Mouse (Mus musculus) spleen, adult 2 months (tissue): ENCODE data around the gene Itsn2. TPM values are rescaled to one million over a fixed set of nuclear protein-coding genes. Genes with fewer than 3 reads are reported as not detected.

Source experiments
- DNase-seq, 2 experiments: peaks; one replicate each; pipeline versions ENCODE4 v3.0.0 to v3.0.0-alpha.2; 2012 to 2021; ENCODE audit warnings: low spot score in 2 of 2, low read depth in 1 of 2
- H3K27ac ChIP-seq: fragments of 200-500 bp; 2 replicates; pipeline ENCODE4 v1.5.1; 2012; ENCODE audit warnings: low read length, inconsistent platforms; ENCODE audit not compliant: insufficient read depth
- H3K27me3 ChIP-seq: fragments of 200-500 bp; 2 replicates; pipeline ENCODE4 v1.6.1; 2012; ENCODE audit warnings: mild to moderate bottlenecking, moderate library complexity, low read length, inconsistent platforms; ENCODE audit not compliant: control insufficient read depth, insufficient read depth
- H3K36me3 ChIP-seq: fragments of 200-500 bp; 2 replicates; pipeline ENCODE4 v1.6.1; 2012; ENCODE audit warnings: mild to moderate bottlenecking, low read length, inconsistent platforms; ENCODE audit not compliant: control insufficient read depth, insufficient read depth
- H3K4me1 ChIP-seq: fragments of 200-500 bp; 2 replicates; pipeline ENCODE4 v1.6.1; 2011; ENCODE audit warnings: inconsistent platforms; ENCODE audit not compliant: control insufficient read depth, insufficient read depth, insufficient read length
- H3K4me3 ChIP-seq: fragments of 200-500 bp; 2 replicates; pipeline ENCODE4 v1.5.1; 2011; ENCODE audit warnings: mild to moderate bottlenecking, inconsistent platforms; ENCODE audit not compliant: insufficient read depth, insufficient read length; ENCODE audit errors: extremely low read depth
- CTCF ChIP-seq: fragments of 200-500 bp; IDR thresholded peaks from 2 replicates; pipeline ENCODE4 v1.5.1; 2011; ENCODE audit warnings: mild to moderate bottlenecking, inconsistent platforms; ENCODE audit not compliant: insufficient read depth, insufficient read length, insufficient replicate concordance; ENCODE audit errors: extremely low read depth
- POLR2A ChIP-seq: fragments of 200-500 bp; IDR thresholded peaks from 2 replicates; pipeline ENCODE4 v1.6.1; 2011; ENCODE audit warnings: low read depth, low read length, inconsistent platforms
- WGBS: fragments of 180-500 bp; shearing (Covaris S2); methylation state at CpG from one replicate; pipeline ENCODE4 v1.1.7; 2018; 5-methylcytosine and 5-hydroxymethylcytosine counted together
- polyA plus RNA-seq: library from polyadenylated mRNA; depleted of rRNA; stranded (reverse); fragments of >200 nt; gene quantifications from 2 replicates; pipeline ENCODE4 v1.2.3, GENCODE M21; 2012

Gene Itsn2
- polyA plus RNA-seq, 1 experiment: 38.9 TPM

- DNase-seq: no peak
- no peaks in the 10 kb centered on the region for H3K36me3 ChIP-seq
- no peaks in the 10 kb centered on the region for H3K27me3 ChIP-seq
- no peak overlapping the region for H3K27ac ChIP-seq
- WGBS: 86% methylated on average over 6 of the region's 6 CpGs
- TF ChIP-seq CTCF: no peak
- TF ChIP-seq POLR2A: no peak
- H3K4me3 ChIP-seq: no peak overlapping the region
- peaks cover 2% of the 10 kb centered on the region; the same call in 1 of the 2 replicates for H3K4me1 ChIP-seq
Observed at GRCm38 (mm10) chr12:4555451-4555850, 37.0 kb upstream of the Itsn2 start.

- no peaks in the 10 kb centered on the region for H3K27me3 ChIP-seq
- no peak overlapping the region for H3K27ac ChIP-seq
- peaks cover under 1% of the 10 kb centered on the region; the same call in 1 of the 2 replicates for H3K4me1 ChIP-seq
- H3K36me3 ChIP-seq: no peaks in the 10 kb centered on the region
- no peak overlapping the region for H3K4me3 ChIP-seq
- TF ChIP-seq CTCF (no peak), POLR2A (no peak)
- DNase-seq: no peak
- 88% methylated on average over 9 of the region's 9 CpGs for WGBS
Observed at GRCm38 (mm10) chr12:4556891-4557290, 35.5 kb upstream of the Itsn2 start.

DNA sequence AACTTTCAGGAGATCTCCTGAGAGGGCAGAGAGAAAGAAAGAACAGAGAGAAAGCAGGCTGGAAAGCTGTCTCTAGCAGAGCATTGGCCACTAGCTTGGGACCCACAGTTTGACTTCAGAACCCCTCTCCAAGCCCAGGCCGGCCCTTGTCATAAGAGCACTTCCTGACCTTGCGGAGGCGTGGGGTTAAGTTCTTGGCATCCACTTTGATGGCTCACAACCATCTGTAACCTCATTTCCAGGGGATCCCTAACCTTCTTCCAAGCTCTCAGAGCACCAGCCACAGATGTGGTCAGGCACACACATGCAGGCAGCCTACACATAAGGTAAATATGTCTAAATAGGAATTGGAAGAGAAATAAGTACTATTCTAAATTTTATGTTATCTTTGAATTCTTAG lies 35.0 kb upstream of the Itsn2 start:
- DNase-seq: no peak
- no peaks in the 10 kb centered on the region for H3K27me3 ChIP-seq
- no peaks in the 10 kb centered on the region for H3K36me3 ChIP-seq
- H3K4me1 ChIP-seq: no peaks in the 10 kb centered on the region
- TF ChIP-seq CTCF: no peak
- TF ChIP-seq POLR2A: no peak
- no peak overlapping the region for H3K27ac ChIP-seq
- H3K4me3 ChIP-seq: no peak overlapping the region
- WGBS: 80% methylated on average over 3 of the region's 3 CpGs

DNA sequence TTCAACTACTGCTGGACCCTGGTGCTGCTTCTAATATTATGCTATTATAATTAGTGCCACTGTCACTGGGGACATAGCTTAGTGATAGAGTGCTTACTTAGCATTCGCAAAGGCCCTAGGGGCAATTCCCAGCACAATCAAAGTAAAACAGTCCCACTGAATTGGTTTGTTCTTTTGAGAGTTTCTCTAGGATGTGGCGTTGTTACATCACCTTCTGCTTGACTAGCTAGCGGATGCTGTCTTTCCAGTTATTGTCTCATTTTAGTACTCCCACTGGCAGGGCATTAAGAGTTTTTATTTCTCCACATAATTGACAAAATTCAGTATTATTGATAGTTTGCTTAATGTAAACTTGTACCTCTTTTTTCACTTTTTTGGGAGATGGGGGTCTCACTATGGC lies 34.4 kb upstream of the Itsn2 start:
- no peak overlapping the region for H3K27ac ChIP-seq
- no peaks in the 10 kb centered on the region for H3K36me3 ChIP-seq
- no peaks in the 10 kb centered on the region for H3K27me3 ChIP-seq
- no peak overlapping the region for H3K4me3 ChIP-seq
- no peak for DNase-seq
- 92% methylated on average over 3 of the region's 3 CpGs for whole genome bisulfite sequencing
- no peak for TF ChIP-seq CTCF
- TF ChIP-seq POLR2A: no peak
- H3K4me1 ChIP-seq: no peaks in the 10 kb centered on the region

GRCm38 (mm10) chr12:4558475-4559279 lies 33.8 kb upstream of the Itsn2 start:
- no peak for TF ChIP-seq POLR2A
- no peak for TF ChIP-seq CTCF
- Histone ChIP-seq H3K36me3 (no peaks in the 10 kb centered on the region), H3K27ac (no peak overlapping the region), H3K27me3 (no peaks in the 10 kb centered on the region), H3K4me1 (no peaks in the 10 kb centered on the region), H3K4me3 (no peak overlapping the region)
- WGBS: 54% methylated on average over 9 of the region's 9 CpGs
- no peak for DNase-seq

DNA sequence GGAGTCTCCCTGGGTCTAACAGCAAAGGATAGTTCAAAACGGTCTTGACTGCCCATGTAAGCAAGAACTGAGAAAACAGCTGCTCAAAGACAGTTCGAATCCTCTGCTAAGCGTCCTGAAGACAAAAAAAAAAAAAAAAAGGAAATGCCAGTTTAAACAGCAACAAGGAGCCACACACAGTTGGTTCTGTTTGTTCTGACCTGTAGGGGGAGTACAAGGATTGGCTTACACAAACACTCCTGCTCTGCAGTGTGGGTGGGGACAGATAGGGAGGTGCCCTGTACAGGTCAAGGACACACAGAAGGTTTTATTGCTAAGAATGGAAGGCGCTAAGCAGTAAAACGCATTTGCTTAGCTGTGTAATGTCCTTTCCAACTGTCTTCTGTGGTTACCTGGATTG lies 20.6 kb upstream of the Itsn2 start:
- no peak overlapping the region for H3K4me3 ChIP-seq
- no peaks in the 10 kb centered on the region for H3K27me3 ChIP-seq
- H3K27ac ChIP-seq: no peak overlapping the region
- no peaks in the 10 kb centered on the region for H3K36me3 ChIP-seq
- no peak for TF ChIP-seq POLR2A
- TF ChIP-seq CTCF: peak; percentile 66; the same call in 1 of the 2 replicates
- no peaks in the 10 kb centered on the region for H3K4me1 ChIP-seq
- peak; percentile 31 to 66 for DNase-seq
- WGBS: 35% methylated on average over 5 of the region's 5 CpGs

GRCm38 (mm10) chr12:4574065-4574464 lies 18.4 kb upstream of the Itsn2 start:
- Histone ChIP-seq H3K4me3 (no peak overlapping the region), H3K27me3 (no peaks in the 10 kb centered on the region), H3K36me3 (no peaks in the 10 kb centered on the region), H3K4me1 (no peaks in the 10 kb centered on the region), H3K27ac (no peak overlapping the region)
- no peak for DNase-seq
- WGBS: 88% methylated on average over 4 of the region's 4 CpGs
- no peak for TF ChIP-seq POLR2A
- TF ChIP-seq CTCF: no peak
